Mouse (Mus musculus): ENCODE measurements around the gene Fgfr2.

- no peak for TF ChIP-seq CTCF (IDR thresholded peaks at IDR 0.05; ENCODE audit: borderline replicate concordance, extremely low read depth, insufficient read depth, insufficient read length)
- no peak for TF ChIP-seq POLR2A (IDR thresholded peaks at IDR 0.05; ENCODE audit: borderline replicate concordance, extremely low read depth, insufficient read depth, insufficient read length, poor library complexity, severe bottlenecking)
Measured at GRCm38 (mm10) chr7:132810368-132810767, 312.8 kb downstream of the Fgfr2 start.

Measured in brain, embryonic 14.5 days (tissue).